In the genomic region with DNA sequence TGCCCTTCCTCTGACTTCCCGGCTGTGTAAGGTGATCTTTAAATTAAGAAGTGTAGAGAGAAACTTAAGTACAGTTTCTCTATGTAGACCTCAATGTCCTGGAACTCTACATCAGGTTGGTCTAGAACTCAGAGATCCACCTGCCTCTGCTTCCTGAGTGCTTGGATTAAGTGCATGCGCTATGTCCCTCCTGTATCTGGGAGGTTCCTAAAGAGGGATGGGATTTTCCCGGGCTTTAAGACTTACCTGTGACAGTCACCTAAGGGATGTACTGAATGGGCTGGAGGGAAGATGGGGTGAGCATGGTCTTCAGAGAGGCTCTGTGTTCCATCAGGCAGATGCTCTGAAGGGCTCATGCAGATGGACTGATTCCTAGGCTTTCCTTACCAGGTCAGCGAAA, we compare ENCODE assay signal across 9 mouse cellular contexts. TPM values are rescaled to one million over a fixed set of nuclear protein-coding genes. Genes with fewer than 3 reads are reported as not detected.
A peak's percentile ranks its signal among the peaks of the same experiment; 100 is the strongest.
DNase-seq lines count a peak whose midpoint lies in the region; ATAC-seq and TF ChIP-seq lines count a peak whose summit lies in the region.
"Had no signal": no experiment of that assay in that cellular context is flagged by ENCODE, and none has a peak within 500 bp of the region (broad histone marks: within the 10 kb centered on the region; RNA-seq: fewer than 3 reads in every experiment).

No protein-coding gene starts in this region.

- intact Hi-C loops in heart, postnatal 36 days (cut with DNase I): loop anchor here (1.0 to 10.0 kb wide), 5 partner anchors 19 to 641 kb away; a partner anchor contains a TSS

- TF ChIP-seq POLR2A in ES-Bruce4 (IDR thresholded peaks at IDR 0.05; ENCODE audit: insufficient read depth, low read length): no peak

- peak overlapping the region; percentile 46; the same call in 1 of the 2 replicates for H3K27ac ChIP-seq in heart, embryonic 11.5 days (ENCODE audit: low read depth, low read length)
- H3K27ac ChIP-seq in ES-Bruce4 (ENCODE audit: insufficient read depth, low read length): peak overlapping the region; percentile 39
- H3K27ac ChIP-seq in heart, embryonic 16.5 days (ENCODE audit: low read length): no peak overlapping the region
- peak overlapping the region; percentile 85 for H3K27ac ChIP-seq in macrophage

- no peaks in the 10 kb centered on the region for H3K9me3 ChIP-seq in heart, embryonic 11.5 days (replicated peaks; ENCODE audit: control insufficient read depth, low read length)
- H3K9me3 ChIP-seq in ES-Bruce4 (replicated peaks; ENCODE audit: control insufficient read depth, insufficient read depth, low read length, poor library complexity, severe bottlenecking): no peaks in the 10 kb centered on the region
- no peaks in the 10 kb centered on the region for H3K9me3 ChIP-seq in heart, embryonic 16.5 days (replicated peaks; ENCODE audit: control insufficient read depth, low read length)

- DNase-seq in heart, postnatal 36 days: no peak
- DNase-seq in right cerebral cortex, postnatal 36 days (ENCODE audit: low spot score in 2 of 2): no peak
- no peak for DNase-seq in left cerebral cortex, adult 9 months (ENCODE audit: low spot score in 2 of 2)
- no peak for DNase-seq in layer of hippocampus, postnatal 14 days (ENCODE audit: low spot score in 2 of 2)

- H3K4me1 ChIP-seq in heart, embryonic 11.5 days (ENCODE audit: control insufficient read depth, insufficient read depth, low read length): peaks cover 6% of the 10 kb centered on the region
- H3K4me1 ChIP-seq in ES-Bruce4 (ENCODE audit: control insufficient read depth, insufficient read depth, low read length): no peaks in the 10 kb centered on the region
- peaks cover 12% of the 10 kb centered on the region for H3K4me1 ChIP-seq in heart, embryonic 16.5 days (ENCODE audit: control insufficient read depth, insufficient read depth, low read length)

- peaks cover 14% of the 10 kb centered on the region for H3K36me3 ChIP-seq in heart, embryonic 11.5 days (ENCODE audit: control insufficient read depth, insufficient read depth, low read length)
- H3K36me3 ChIP-seq in ES-Bruce4 (ENCODE audit: control insufficient read depth, insufficient read depth, low read length, poor library complexity, severe bottlenecking) (peaks cover 45% of the 10 kb centered on the region), macrophage (ENCODE audit: inconsistent target) (peaks cover 21% of the 10 kb centered on the region)
- peaks cover 33% of the 10 kb centered on the region for H3K36me3 ChIP-seq in heart, embryonic 16.5 days (ENCODE audit: control insufficient read depth, insufficient read depth)

- 35% methylated on average over 4 of the region's 4 CpGs for WGBS in heart, embryonic 11.5 days (ENCODE audit: insufficient replicate concordance)
- 28% methylated on average over 4 of the region's 4 CpGs for WGBS in heart, embryonic 16.5 days
- 40% methylated on average over 4 of the region's 4 CpGs for WGBS in macrophage (ENCODE audit: missing documents)

- ATAC-seq in heart, embryonic 11.5 days (replicated peaks; ENCODE audit: insufficient number of reproducible peaks, low FRiP score, low TSS enrichment): no peak
- ATAC-seq in heart, embryonic 16.5 days (replicated peaks; ENCODE audit: extremely low read depth, insufficient read depth, low FRiP score): no peak

- no peak for TF ChIP-seq CTCF in ES-Bruce4 (IDR thresholded peaks at IDR 0.05; ENCODE audit: low read depth, low read length)

- H3K9ac ChIP-seq in heart, embryonic 11.5 days (ENCODE audit: low read depth, low read length): peak overlapping the region; percentile 99
- H3K9ac ChIP-seq in ES-Bruce4 (ENCODE audit: low read depth, poor library complexity, severe bottlenecking): peak overlapping the region; percentile 98
- peak overlapping the region; percentile 99 for H3K9ac ChIP-seq in heart, embryonic 16.5 days (ENCODE audit: low read length)

- peaks cover 18% of the 10 kb centered on the region for H3K79me2 ChIP-seq in macrophage (ENCODE audit: inconsistent target)

- H3K4me2 ChIP-seq in heart, embryonic 11.5 days: peak overlapping the region; percentile 93
- H3K4me2 ChIP-seq in heart, embryonic 16.5 days (ENCODE audit: low read depth, low read length): peak overlapping the region; percentile 69

- TF ChIP-seq EP300 in ES-Bruce4 (IDR thresholded peaks at IDR 0.05; ENCODE audit: insufficient read depth, low read depth, low read length): no peak

- peak overlapping the region; percentile 96 for H3K4me3 ChIP-seq in heart, embryonic 11.5 days (ENCODE audit: low read depth, low read length)
- peak overlapping the region; percentile 99 for H3K4me3 ChIP-seq in ES-Bruce4 (ENCODE audit: low read depth, low read length)
- H3K4me3 ChIP-seq in heart, embryonic 16.5 days (ENCODE audit: low read length): peak overlapping the region; percentile 97
- peak overlapping the region; percentile 95 for H3K4me3 ChIP-seq in macrophage (ENCODE audit: inconsistent target)

- no peaks in the 10 kb centered on the region for H3K27me3 ChIP-seq in heart, embryonic 11.5 days (ENCODE audit: control insufficient read depth, insufficient read depth, low read length)
- H3K27me3 ChIP-seq in ES-Bruce4 (ENCODE audit: control insufficient read depth, insufficient read depth, low read length, poor library complexity, severe bottlenecking): no peaks in the 10 kb centered on the region
- no peaks in the 10 kb centered on the region for H3K27me3 ChIP-seq in heart, embryonic 16.5 days (ENCODE audit: control insufficient read depth, insufficient read depth, low read length)

RNA-seq across cellular contexts. Expression of a gene that starts 1.0 kb away (rescaled TPM):
- polyA plus RNA-seq in heart, embryonic 11.5 days (2014; fragmentation: Nextera tagmentation; extraction: Ambion mirVana): 143 and 156 TPM in 2 replicates
- total RNA-seq in heart, postnatal 36 days (2021): 100 to 1,000 TPM; 515 to 545 TPM
- polyA plus RNA-seq in ES-Bruce4 (2011; ENCODE audit: insufficient read depth, insufficient read length, low read depth, missing spikeins) (969 and 977 TPM in 2 replicates), macrophage (2018) (395 to 534 TPM (median 483 TPM) in 3 replicates)
- polyA plus RNA-seq in heart, embryonic 16.5 days (2015; fragmentation: Nextera tagmentation; extraction: Ambion mirVana): 191 and 205 TPM in 2 replicates
- 100 to 1,000 TPM in 3 of 26 experiments, 10 to 100 TPM in 23; 45.3 to 154 (median 79.3) TPM for total RNA-seq in macrophage (2018; cell fraction: chromatin; rRNA removed)
- total RNA-seq in macrophage (2018; cell fraction: cytosol; rRNA removed): 1,000 to 10,000 TPM in 10 of 26 experiments, 100 to 1,000 TPM in 16; 439 to 1,571 (median 764) TPM
- total RNA-seq in macrophage (2018; cell fraction: nucleus; rRNA removed): 100 to 1,000 TPM in 22 of 26 experiments, 10 to 100 TPM in 4; 74.0 to 212 (median 127) TPM
- 100 to 1,000 TPM; 498 to 526 TPM for total RNA-seq in layer of hippocampus, postnatal 14 days (2021)

RNA-seq across cellular contexts. Expression of a gene that starts 4.2 kb away (rescaled TPM):
- 2.2 and 2.4 TPM in 2 replicates for polyA plus RNA-seq in heart, embryonic 11.5 days (2014; fragmentation: Nextera tagmentation; extraction: Ambion mirVana)
- 1 to 10 TPM; 4.4 to 5.7 TPM for total RNA-seq in heart, postnatal 36 days (2021)
- polyA plus RNA-seq in ES-Bruce4 (2011; ENCODE audit: insufficient read depth, insufficient read length, low read depth, missing spikeins) (2.6 and 6.8 TPM in 2 replicates), macrophage (2018) (0.67 to 1.6 TPM (median 0.70 TPM) in 3 replicates)
- 5.8 and 6.7 TPM in 2 replicates for polyA plus RNA-seq in heart, embryonic 16.5 days (2015; fragmentation: Nextera tagmentation; extraction: Ambion mirVana)
- total RNA-seq in macrophage (2018; cell fraction: chromatin; rRNA removed): 1 to 10 TPM in 2 of 26 experiments, under 1 TPM in 1, not detected in 23; 0.53 to 1.5 (median 1.2) TPM
- total RNA-seq in macrophage (2018; cell fraction: cytosol; rRNA removed): 1 to 10 TPM in 8 of 26 experiments, under 1 TPM in 18; 0.22 to 1.8 (median 0.77) TPM
- total RNA-seq in macrophage (2018; cell fraction: nucleus; rRNA removed): 1 to 10 TPM in 2 of 26 experiments, under 1 TPM in 7, not detected in 17; 0.39 to 1.4 (median 0.51) TPM
- 1 to 10 TPM; 2.4 to 2.6 TPM for total RNA-seq in layer of hippocampus, postnatal 14 days (2021)

RNA-seq across cellular contexts. Expression of a gene that starts 10.9 kb away (rescaled TPM):
- not detected in 2 replicates for polyA plus RNA-seq in heart, embryonic 11.5 days (2014; fragmentation: Nextera tagmentation; extraction: Ambion mirVana)
- not detected for total RNA-seq in heart, postnatal 36 days (2021)
- polyA plus RNA-seq in ES-Bruce4 (2011; ENCODE audit: insufficient read depth, insufficient read length, low read depth, missing spikeins): not detected in 2 replicates
- not detected in 2 replicates for polyA plus RNA-seq in heart, embryonic 16.5 days (2015; fragmentation: Nextera tagmentation; extraction: Ambion mirVana)
- not detected for total RNA-seq in macrophage (2018; cell fraction: chromatin; rRNA removed)
- not detected for total RNA-seq in macrophage (2018; cell fraction: cytosol; rRNA removed)
- not detected for total RNA-seq in macrophage (2018; cell fraction: nucleus; rRNA removed)
- not detected in 3 replicates for polyA plus RNA-seq in macrophage (2018)
- not detected for total RNA-seq in layer of hippocampus, postnatal 14 days (2021)
- total RNA-seq: neutrophil, adult 5-6 weeks had no signal

RNA-seq across cellular contexts. Expression of a gene that starts 11.0 kb away (rescaled TPM):
- polyA plus RNA-seq in heart, embryonic 11.5 days (2014; fragmentation: Nextera tagmentation; extraction: Ambion mirVana): not detected in 2 replicates
- not detected for total RNA-seq in heart, postnatal 36 days (2021)
- 1.4 and 1.9 TPM in 2 replicates for polyA plus RNA-seq in ES-Bruce4 (2011; ENCODE audit: insufficient read depth, insufficient read length, low read depth, missing spikeins)
- polyA plus RNA-seq in heart, embryonic 16.5 days (2015; fragmentation: Nextera tagmentation; extraction: Ambion mirVana): 0.11 and 0.20 TPM in 2 replicates
- not detected for total RNA-seq in macrophage (2018; cell fraction: chromatin; rRNA removed)
- not detected for total RNA-seq in macrophage (2018; cell fraction: cytosol; rRNA removed)
- total RNA-seq in macrophage (2018; cell fraction: nucleus; rRNA removed): not detected
- not detected in 3 replicates for polyA plus RNA-seq in macrophage (2018)
- under 1 TPM; 0.21 to 0.38 TPM for total RNA-seq in layer of hippocampus, postnatal 14 days (2021)
- total RNA-seq: neutrophil, adult 5-6 weeks had no signal

RNA-seq across cellular contexts. Expression of a gene that starts 18.7 kb away (rescaled TPM):
- polyA plus RNA-seq in heart, embryonic 11.5 days (2014; fragmentation: Nextera tagmentation; extraction: Ambion mirVana): 317 and 378 TPM in 2 replicates
- total RNA-seq in heart, postnatal 36 days (2021): 10 to 100 TPM; 89.8 to 95.7 TPM
- polyA plus RNA-seq in ES-Bruce4 (2011; ENCODE audit: insufficient read depth, insufficient read length, low read depth, missing spikeins): 474 and 498 TPM in 2 replicates
- 338 and 342 TPM in 2 replicates for polyA plus RNA-seq in heart, embryonic 16.5 days (2015; fragmentation: Nextera tagmentation; extraction: Ambion mirVana)
- total RNA-seq in macrophage (2018; cell fraction: chromatin; rRNA removed): 10 to 100 TPM; 17.8 to 94.6 (median 39.8) TPM
- 100 to 1,000 TPM in 23 of 26 experiments, 10 to 100 TPM in 3; 90.7 to 283 (median 123) TPM for total RNA-seq in macrophage (2018; cell fraction: cytosol; rRNA removed)
- total RNA-seq in macrophage (2018; cell fraction: nucleus; rRNA removed): 100 to 1,000 TPM in 1 of 26 experiments, 10 to 100 TPM in 25; 23.9 to 139 (median 54.8) TPM
- polyA plus RNA-seq in macrophage (2018): 69.0 to 174 TPM (median 124 TPM) in 3 replicates
- total RNA-seq in layer of hippocampus, postnatal 14 days (2021): 100 to 1,000 TPM; 103 to 123 TPM
